In the genomic region with DNA sequence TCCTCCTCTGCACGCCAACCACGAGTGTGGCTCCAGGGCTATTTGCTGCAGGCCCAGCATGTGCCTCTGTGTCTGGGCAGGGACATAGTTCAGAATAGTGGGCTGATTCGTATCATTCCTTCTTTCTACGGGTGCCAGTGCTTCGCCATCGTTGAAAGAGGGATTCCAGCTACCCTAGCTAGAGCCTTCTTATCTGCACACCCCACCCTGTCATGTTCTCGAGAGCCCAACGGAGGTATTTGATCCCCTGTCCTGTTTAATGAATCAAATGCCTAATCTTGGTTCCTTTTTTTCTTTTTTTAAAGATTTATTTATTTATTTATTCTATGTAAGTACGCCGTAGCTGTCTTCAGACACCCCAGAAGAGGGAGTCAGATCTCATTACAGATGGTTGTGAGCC, we compare ENCODE assay signal across 1 mouse cellular context.
A peak's percentile ranks its signal among the peaks of the same experiment; 100 is the strongest.
TF ChIP-seq lines count a peak whose summit lies in the region.

No protein-coding gene starts in this region.

TF ChIP-seq in MEL, 35 proteins besides CTCF, POLR2A, EP300 and RAD21 (continued from another document):
- no peak for TF ChIP-seq KAT2A (conservative IDR thresholded peaks at IDR 0.05; ENCODE audit: low read depth, low read length)
- TF ChIP-seq GABPA (IDR thresholded peaks at IDR 0.05; ENCODE audit: low read depth, low read length), result no peak
- no peak for TF ChIP-seq POLR2AphosphoS2 (IDR thresholded peaks at IDR 0.05; ENCODE audit: low read length)
- peak; percentile 29; the same call in 1 of the 2 replicates for TF ChIP-seq ZNF384 (IDR thresholded peaks at IDR 0.05; ENCODE audit: low read depth, low read length)
- no peak for TF ChIP-seq USF2 (IDR thresholded peaks at IDR 0.05; ENCODE audit: borderline replicate concordance in 1 of 2, insufficient read depth in 1 of 2, low read depth in 1 of 2, low read length in 2 of 2)
- TF ChIP-seq MEF2A (IDR thresholded peaks at IDR 0.05; ENCODE audit: extremely low read depth, insufficient replicate concordance, low read depth, low read length, poor library complexity, severe bottlenecking), result no peak
- TF ChIP-seq RCOR1 (IDR thresholded peaks at IDR 0.05; ENCODE audit: low read depth, low read length), result peak; percentile 87
- TF ChIP-seq USF1 (IDR thresholded peaks at IDR 0.05; ENCODE audit: low read depth, low read length), result no peak
- no peak for TF ChIP-seq MXI1 (IDR thresholded peaks at IDR 0.05; ENCODE audit: low read depth, low read length)
- no peak for TF ChIP-seq ZMIZ1 (IDR thresholded peaks at IDR 0.05; ENCODE audit: low read depth, low read length)
- no peak for TF ChIP-seq CHD1 (IDR thresholded peaks at IDR 0.05; ENCODE audit: low read depth, low read length)
- TF ChIP-seq GATA1 (IDR thresholded peaks at IDR 0.05; ENCODE audit: low read depth, low read length), result peak; percentile 63
- TF ChIP-seq ZC3H11A (IDR thresholded peaks at IDR 0.05; ENCODE audit: low read depth, low read length), result no peak
- TF ChIP-seq MAX (IDR thresholded peaks at IDR 0.05; ENCODE audit: low read length), result no peak
- no peak for TF ChIP-seq JUND (IDR thresholded peaks at IDR 0.05; ENCODE audit: low read depth, low read length)
- no peak for TF ChIP-seq MAZ (IDR thresholded peaks at IDR 0.05; ENCODE audit: low read depth, low read length)
